Mouse (Mus musculus) brain, embryonic 14.5 days (tissue): ENCODE measurements at regions not wholly inside any gene's neighbourhood (a gene's known extent, or its start where the extent isn't known, plus 50 kb on each side); places are given as distances from the start of the nearest gene placed in this dataset.

Source experiments
- CTCF ChIP-seq: fragments of 200-500 bp; IDR thresholded peaks from 2 replicates; pipeline ENCODE4 v1.5.1; 2012; ENCODE audit warnings: inconsistent platforms, mild to moderate bottlenecking, moderate library complexity, borderline replicate concordance; ENCODE audit not compliant: insufficient read depth, insufficient read length; ENCODE audit errors: extremely low read depth
- POLR2A ChIP-seq: fragments of 200-500 bp; IDR thresholded peaks from 2 replicates; pipeline ENCODE4 v1.6.1; 2012; ENCODE audit warnings: mild to moderate bottlenecking, inconsistent platforms, borderline replicate concordance; ENCODE audit not compliant: poor library complexity, insufficient read depth, insufficient read length, severe bottlenecking; ENCODE audit errors: extremely low read depth

DNA sequence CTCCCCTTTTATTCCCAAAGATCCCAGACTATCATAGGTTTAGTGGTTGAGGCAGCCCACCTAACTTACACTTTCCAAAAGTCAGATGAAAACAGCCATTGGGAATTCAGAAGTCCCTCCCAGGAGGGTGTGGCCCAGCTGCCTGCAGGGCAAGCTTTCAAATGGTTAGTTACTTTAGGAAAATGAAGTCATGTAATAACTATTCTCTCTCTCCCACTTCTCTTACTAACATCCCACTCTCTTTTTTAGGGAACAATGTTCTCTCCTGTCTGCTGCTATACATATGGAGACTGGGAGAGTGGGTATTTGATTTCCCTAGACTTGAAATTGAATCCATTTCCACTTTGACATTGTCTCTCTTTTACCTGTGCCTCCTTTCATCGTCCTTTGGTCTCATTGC lies 55.0 kb downstream of the Zfp648 start:
- no peak for TF ChIP-seq CTCF
- no peak for TF ChIP-seq POLR2A
